Mouse (Mus musculus) adrenal gland, postnatal 36 days (tissue): ENCODE measurements around the gene Dapk1. TPM values are rescaled to one million over a fixed set of nuclear protein-coding genes. Genes with fewer than 3 reads are reported as not detected.

Experiments
- DNase-seq, 2 experiments: peaks; one replicate each; pipeline ENCODE4 v3.0.0; 2021; ENCODE audit warnings: mixed read lengths in 1 of 2
- total RNA-seq, 2 experiments: library from RNA; stranded (reverse); gene quantifications; 2 replicates each; pipeline ENCODE4 v1.2.3; 2021

Dapk1 gene
- total RNA-seq, 2 experiments from 2014 or later, result 15.1 to 21.7 TPM

DNA sequence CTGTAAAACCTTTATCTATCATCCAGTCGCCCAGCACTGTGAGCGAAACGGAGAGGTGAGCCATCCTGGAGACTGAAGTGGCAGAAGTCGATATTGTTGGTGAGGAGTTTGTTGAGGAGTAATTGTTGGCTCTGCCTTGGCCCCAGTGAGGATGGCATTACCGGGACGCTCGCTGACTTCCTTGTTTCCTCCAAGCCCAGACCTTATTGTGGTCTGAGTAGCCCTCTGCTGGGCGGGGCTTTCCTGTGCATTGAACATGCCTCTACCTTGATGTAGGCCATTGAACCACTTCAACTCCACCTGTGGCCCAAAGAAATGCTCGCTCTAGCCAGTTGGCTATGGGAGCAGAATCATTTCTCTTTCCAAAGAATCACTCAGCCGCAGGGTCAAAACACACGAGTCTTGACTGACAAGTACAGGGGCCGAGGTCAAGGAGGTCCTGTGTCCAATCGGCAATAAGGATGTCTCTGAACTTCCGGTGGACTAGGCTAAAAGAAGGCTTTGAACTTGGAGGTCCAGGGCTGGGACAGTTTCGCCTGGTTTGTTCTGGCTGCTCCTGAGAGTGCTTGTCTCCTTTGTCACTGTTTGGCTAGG lies 13.4 kb downstream of the Dapk1 start:
- no peak for DNase-seq

- DNase-seq, result no peak
Observed at GRCm38 (mm10) chr13:60616036-60616435, 14.3 kb downstream of the Dapk1 start.

- no peak for DNase-seq
Observed at GRCm38 (mm10) chr13:60618287-60618686, 16.5 kb downstream of the Dapk1 start.

DNA sequence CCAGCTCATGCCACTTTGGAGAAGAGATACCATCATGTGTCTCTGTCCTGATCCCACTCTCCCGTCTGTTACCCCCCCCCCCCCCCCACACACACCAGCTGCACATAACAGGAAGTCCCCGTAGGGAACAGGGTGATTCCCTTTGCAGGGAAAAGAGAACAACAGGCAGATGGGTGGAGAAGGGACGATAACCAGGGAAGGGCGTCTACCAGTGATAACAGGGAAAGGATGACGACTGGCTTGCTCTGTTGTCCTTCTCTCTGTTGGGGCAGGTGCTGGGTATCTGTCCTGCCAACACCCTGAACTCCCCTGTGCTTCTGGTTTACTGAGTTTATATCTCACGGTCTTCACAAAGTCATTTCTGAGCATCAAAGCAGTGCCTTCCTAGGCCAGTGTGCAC lies 18.0 kb downstream of the Dapk1 start:
- DNase-seq, result no peak

DNA sequence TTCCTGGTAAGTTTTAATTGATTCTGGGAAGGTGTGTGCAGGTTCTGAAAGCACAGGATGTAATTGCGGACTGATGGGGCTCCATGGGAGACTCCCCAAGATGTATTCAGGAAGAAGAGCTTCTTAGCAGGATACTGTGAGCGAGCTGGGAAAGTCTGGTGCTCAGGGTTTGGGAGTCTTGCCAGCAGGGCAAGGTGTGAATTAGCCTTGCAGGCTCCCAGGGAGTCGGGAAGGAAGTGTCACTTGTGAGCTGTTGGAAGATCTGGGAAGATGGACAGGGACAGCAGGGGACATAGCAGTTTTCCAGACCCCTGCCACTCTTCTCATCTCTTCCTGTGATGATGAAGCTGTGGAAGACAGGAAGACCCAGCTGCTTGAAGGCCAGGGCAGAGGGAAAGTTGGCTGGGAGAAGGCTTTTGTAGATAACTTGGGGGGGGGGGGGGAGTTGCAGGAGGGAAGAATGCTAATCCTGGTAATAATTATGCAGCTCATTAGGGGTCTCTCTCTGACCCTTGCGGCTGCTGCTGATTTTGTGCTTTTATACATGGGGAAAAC lies 19.7 kb downstream of the Dapk1 start:
- no peak for DNase-seq

GRCm38 (mm10) chr13:60625581-60625980 lies 23.8 kb downstream of the Dapk1 start:
- no peak for DNase-seq

- no peak for DNase-seq
Observed at GRCm38 (mm10) chr13:60627843-60628656, 26.3 kb downstream of the Dapk1 start.

- no peak for DNase-seq
Observed at GRCm38 (mm10) chr13:60628657-60628950, 26.9 kb downstream of the Dapk1 start.

DNA sequence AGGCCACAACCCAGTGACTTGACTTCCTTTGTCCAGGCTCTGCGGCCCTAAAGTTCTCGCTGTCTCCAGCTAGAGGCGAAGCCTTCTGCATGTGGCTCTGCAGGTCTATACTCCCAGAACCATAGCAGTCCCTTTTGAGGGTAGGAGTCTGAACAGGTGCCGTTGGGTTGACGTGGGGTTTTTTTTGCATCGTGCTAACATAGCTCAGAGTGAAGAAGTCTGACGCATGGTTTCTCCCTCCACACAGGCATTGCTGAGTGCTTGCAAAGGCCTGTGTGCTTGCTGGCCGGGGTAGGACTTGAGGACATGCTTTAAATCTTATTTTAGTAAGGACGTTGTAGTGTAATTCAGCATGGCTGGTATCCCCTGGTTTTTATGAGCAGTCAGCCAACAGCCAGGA lies 27.7 kb downstream of the Dapk1 start:
- no peak for DNase-seq

DNA sequence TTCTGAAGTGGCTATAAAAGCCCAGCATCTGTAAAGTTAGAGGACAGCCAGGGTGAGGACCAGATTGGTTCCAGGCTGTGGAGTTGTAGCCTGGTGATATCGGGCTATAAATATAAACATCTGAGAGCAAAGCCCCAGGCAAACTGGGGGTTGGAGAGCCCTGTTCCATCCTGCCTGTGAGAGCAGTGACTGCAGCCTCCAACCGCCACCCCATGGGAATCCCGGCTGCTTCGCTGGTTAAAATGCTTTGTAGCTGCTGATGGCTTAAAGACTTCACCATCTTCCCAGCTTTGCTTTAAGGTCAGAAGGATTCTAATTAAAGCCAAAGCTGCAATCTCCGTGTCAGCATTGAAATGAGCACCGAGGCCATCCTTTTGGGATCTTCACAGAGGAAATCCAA lies 32.2 kb downstream of the Dapk1 start:
- no peak for DNase-seq

DNA sequence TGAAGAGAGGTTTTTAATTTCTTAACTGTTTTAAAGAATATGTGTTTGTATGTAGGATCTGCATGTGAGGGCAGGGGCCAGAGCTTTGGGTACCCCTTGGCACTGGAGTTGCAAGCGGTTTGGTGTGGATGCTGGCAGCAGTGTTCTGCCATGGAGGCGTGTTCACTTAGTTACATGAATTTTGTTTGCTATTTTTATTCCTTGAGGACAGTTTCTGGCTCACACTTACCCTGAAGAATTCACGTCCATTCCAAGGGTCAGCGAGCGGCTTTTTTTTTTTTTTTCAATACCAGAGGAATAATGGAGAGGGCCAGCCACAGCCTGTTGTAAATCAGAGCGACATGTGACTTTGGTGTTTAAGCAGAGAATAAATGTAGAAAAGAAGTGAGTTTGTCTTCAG lies 33.9 kb downstream of the Dapk1 start:
- no peak for DNase-seq

GRCm38 (mm10) chr13:60639482-60640055 lies 37.8 kb downstream of the Dapk1 start:
- no peak for DNase-seq

DNA sequence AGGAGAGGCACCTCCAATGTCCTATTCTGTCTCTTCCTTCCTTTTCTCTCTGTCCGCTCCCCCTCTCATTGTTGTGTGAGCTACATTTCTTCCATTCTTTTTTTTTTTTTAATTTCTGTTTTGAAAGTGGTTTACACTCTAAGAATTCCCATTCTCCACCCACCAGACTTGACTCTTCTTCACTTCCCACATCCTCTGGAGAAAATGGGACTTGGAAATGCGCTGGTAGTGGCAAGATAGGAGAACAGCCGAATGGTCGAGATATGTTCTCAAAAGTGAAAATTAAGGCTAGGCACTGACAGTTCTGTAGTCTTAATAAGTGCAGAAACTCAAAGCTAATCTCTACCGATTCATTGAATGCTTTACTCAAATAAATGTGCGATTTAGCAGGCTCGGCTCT lies 38.7 kb downstream of the Dapk1 start:
- DNase-seq, result no peak

DNA sequence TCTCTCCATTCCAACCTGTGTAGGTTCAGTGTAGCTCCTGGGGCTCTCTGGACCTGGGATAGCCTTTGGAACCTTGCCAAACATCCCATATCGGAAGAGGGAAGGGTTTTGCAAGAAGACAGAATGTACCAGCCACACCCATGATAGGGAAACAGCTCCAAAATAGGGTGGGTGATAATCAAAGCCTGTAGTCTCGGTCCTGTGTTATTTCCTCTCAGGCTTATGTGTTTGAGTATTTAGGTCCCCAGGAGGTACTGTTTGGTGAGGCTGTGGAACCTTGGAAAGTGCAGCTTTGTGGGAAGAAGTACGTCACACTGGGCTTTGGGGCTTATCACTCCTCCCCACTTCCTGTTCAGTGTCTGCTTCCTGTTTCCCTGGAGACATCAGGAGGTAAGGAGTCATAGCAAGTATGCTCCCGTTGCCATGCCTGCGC lies 42.7 kb downstream of the Dapk1 start:
- DNase-seq, result no peak

GRCm38 (mm10) chr13:60646791-60647190 lies 45.0 kb downstream of the Dapk1 start:
- no peak for DNase-seq

- no peak for DNase-seq
Observed at GRCm38 (mm10) chr13:60648350-60648749, 46.6 kb downstream of the Dapk1 start.

GRCm38 (mm10) chr13:60650000-60650399 lies 48.3 kb downstream of the Dapk1 start:
- DNase-seq, result no peak

DNA sequence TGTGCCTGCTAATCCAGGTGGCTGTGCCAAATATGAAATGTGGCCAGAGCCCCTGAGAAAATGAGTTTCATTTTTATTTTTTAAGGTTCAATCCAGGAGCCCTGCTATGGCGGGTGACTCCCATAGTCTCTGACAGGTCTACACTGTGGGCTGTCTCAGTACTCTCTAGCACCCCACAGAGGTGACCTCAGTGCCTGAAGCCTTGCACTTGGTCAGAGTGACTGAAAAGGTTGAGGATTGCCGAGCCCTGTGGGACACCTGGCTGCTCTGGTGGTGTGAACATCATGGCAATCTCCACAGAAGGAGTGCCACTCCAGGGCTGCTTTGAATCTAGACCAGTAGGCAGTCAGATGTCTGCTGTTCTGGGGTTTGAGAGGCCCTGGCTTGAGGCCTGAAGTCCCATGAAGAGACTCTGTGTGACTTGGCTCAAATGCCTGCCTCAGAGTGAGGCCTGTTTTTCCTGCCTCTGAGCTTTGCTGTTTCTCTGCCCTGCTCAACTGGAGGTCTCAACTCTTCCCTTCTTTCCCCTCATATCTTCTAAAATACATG lies 52.3 kb downstream of the Dapk1 start:
- DNase-seq, result no peak

GRCm38 (mm10) chr13:60655246-60655645 lies 53.5 kb downstream of the Dapk1 start:
- DNase-seq, result no peak

GRCm38 (mm10) chr13:60659600-60659999 lies 57.9 kb downstream of the Dapk1 start:
- DNase-seq, result no peak

DNA sequence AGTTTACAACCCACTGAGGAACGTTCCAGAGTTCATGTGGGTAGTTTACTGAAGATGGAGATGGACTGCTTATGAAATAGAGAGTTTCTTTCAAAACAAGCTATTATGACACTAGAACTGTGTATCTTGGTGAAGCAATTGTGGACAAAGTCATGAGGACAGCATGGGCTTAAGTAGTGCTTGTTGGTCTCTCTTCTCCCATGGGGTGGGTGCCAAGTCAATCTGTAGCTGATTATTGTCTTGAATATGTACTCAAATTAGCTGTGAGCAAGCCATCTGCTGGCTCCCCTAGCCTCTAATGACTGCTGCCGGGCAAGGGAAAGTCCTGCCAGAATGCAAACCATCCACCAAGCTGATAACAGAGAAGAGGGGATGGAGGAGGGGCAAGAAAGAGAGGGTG lies 58.3 kb downstream of the Dapk1 start:
- DNase-seq, result no peak

- DNase-seq, result no peak
Observed at GRCm38 (mm10) chr13:60660711-60661261, 59.0 kb downstream of the Dapk1 start.
